Mouse (Mus musculus): ENCODE data around the gene Scly.

- TF ChIP-seq CTCF (IDR thresholded peaks at IDR 0.05; ENCODE audit: low read depth, low read length) (no peak), POLR2A (IDR thresholded peaks at IDR 0.05; ENCODE audit: insufficient read depth, low read length) (no peak)
Observed at GRCm38 (mm10) chr1:91297799-91298744, at the start of gene Scly.

All from ES-Bruce4 (cell line).